Mouse (Mus musculus) left cerebral cortex, postnatal 4 days (tissue): ENCODE measurements around the gene Sohlh2. TPM values are rescaled to one million over a fixed set of nuclear protein-coding genes. Genes with fewer than 3 reads are reported as not detected.

ENCODE experiments used
- microRNA-seq: library from miRNA; unstranded; fragments of <30 nt; microRNA quantifications from one replicate; pipeline ENCODE4 v1.2.0, GENCODE M21; 2022
- total RNA-seq, 2 experiments: library from RNA; stranded (reverse); gene quantifications; 2 replicates each; pipeline ENCODE4 v1.2.3; 2021

The Sohlh2 gene
- total RNA-seq, 2 experiments from 2014 or later: not detected

Small RNA genes within 50 kb of the gene (microRNA-seq; reads per million reads assigned to microRNA genes)
- gene Gm22029: not detected

Other genes starting within 250 kb of the Sohlh2 start
- gene Ccna1, start 126.5 kb upstream of the Sohlh2 start, total RNA-seq: 1 to 10 TPM; 2.4 to 3.1 TPM
- gene Spg20, start 69.9 kb upstream of the Sohlh2 start, total RNA-seq: 10 to 100 TPM; 14.5 to 15.1 TPM
- under 1 TPM; 0.22 to 0.44 TPM for gene Ccdc169, start 44.7 kb upstream of the Sohlh2 start, total RNA-seq
- gene Dclk1, start 60.3 kb downstream of the Sohlh2 start, total RNA-seq: 100 to 1,000 TPM; 794 to 803 TPM